Mouse (Mus musculus): Measurements from ENCODE around the gene Irf2bpl. TPM values are rescaled to one million over a fixed set of nuclear protein-coding genes. Genes with fewer than 3 reads are reported as not detected.

The Irf2bpl gene
- total RNA-seq, 2 experiments from 2014 or later, result 64.9 to 65.1 TPM

DNA sequence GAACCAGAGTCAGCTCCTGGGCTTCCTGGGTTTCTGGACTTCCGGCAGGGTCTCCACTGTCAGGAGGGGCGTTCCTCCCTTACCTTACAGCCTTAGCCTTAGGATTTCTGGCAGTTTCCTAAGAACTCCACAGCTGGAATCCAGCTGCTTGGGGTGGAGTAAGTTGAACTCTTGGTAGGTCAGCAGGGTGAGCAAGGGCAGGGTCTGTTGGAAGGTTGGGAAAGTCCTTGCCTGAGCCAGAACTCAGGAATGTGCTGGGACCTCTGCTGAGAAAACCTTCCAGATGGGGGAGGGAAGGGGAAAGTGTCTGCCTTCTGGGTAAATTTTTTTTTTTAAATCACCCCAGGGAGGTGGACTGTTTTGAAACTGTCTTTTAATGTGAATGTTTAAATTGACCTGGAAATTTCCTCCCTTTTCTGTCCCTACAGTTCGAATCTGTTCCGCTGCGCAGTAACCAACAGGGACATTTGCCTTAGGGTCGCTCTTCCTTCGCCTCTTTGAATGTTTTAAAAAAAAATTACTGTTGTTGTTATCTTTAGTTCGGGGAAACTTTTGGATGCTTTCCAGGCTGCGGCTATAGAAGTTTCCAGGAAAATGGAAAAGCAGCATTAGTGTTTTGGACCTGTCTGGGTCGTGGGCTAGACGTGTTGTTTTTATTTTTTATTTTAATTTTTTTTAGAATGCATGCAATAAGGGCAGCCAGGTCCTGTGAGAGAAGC, 15.0 kb upstream of the Irf2bpl start:
- DNase-seq (ENCODE audit: low spot score in 2 of 2), result no peak

DNA sequence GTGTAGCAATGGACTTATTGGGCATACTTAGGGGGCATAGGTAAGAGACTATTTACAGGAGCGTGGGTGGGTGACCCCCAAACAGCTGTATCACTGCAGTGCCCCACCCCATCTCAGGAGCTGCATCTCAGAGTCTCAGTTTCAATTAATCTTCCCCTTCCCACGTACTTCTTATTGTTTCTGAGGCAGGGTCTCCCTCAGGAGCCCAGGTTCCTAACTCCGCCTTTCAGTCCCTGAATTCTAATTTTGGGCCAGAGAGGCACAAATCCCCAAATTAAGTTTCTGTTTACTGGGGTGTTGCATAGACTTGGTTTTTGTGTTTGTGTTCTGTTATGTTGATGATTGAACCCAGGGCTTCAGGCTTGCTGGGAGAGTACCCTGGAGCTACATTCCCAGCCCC, 13.8 kb upstream of the Irf2bpl start:
- DNase-seq (ENCODE audit: low spot score in 2 of 2), result no peak

DNA sequence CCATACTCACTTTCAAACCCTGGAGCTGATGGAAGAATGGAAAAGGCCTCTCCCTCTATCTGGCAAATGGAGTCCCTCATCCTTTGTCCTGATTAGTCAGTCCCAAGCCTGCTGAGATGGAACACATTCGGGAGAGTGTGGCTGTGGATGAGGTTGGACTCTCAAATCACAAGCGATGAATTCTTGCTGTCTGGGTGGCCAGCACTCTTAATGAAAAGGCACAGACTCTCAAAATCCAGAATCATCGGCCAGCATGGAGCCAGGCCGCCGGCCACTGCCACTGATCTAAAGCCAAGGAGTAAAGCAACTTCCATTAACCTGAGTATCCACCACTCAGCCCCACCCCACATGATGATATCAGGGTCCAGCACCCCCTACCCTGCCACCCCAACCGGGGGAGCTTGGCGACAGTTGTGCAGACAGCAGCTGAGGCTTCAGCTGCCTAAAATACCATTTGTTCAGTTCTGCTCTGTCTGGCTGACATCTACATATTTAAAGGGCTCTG, 13.2 kb upstream of the Irf2bpl start:
- DNase-seq (ENCODE audit: low spot score in 2 of 2), result no peak

DNA sequence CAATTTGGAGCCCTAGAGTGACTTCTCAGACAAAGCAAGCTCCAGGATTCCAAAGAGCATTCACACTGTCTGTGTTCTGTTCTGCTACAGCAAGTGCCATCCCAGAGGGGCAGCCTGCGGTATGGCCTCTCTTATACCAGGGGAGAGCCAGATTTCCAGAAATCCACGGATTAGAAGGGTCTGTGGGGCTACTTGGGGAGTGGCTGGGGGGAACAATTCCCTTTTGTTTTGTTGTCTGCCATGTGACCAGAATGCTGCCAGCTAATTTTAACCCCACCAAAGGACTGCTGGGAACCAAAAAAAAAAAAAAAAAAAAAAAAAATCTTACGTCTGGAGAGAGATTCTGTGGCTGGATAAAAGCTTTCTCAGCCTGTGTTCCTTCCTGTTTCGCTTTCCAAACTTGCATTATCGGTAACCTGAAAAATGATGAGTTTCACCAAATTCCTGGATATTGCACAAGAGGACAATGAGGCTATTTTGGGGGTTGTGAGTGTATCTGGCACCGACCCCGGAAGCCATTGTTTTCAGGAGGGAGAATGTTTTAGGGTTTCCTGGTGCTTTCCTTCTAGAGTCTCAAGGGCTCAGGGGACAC, 12.4 kb upstream of the Irf2bpl start:
- DNase-seq (ENCODE audit: low spot score in 2 of 2), result no peak

DNA sequence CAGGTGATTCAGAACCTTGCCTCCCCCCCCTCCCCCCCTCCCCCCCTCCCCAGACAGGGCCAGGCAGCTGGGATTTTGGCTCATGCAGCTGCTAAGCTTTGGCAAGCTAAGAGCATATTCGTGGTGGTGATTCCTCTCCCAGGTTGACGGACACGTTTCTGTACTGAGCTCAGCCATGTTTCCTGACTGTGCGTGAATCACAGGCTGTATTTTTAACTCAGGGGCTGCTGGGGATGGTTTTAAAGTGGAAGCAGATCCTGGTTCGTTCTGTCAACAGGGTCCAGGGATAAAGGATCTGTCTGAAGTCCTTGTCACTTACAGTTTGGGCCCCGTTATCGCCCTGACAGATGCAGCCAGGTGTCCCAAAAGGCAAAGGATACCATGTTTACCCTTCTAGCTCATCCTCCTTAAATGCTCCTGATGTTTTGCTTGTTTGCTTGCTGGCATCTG, 11.9 kb upstream of the Irf2bpl start:
- no peak for DNase-seq (ENCODE audit: low spot score in 2 of 2)

DNA sequence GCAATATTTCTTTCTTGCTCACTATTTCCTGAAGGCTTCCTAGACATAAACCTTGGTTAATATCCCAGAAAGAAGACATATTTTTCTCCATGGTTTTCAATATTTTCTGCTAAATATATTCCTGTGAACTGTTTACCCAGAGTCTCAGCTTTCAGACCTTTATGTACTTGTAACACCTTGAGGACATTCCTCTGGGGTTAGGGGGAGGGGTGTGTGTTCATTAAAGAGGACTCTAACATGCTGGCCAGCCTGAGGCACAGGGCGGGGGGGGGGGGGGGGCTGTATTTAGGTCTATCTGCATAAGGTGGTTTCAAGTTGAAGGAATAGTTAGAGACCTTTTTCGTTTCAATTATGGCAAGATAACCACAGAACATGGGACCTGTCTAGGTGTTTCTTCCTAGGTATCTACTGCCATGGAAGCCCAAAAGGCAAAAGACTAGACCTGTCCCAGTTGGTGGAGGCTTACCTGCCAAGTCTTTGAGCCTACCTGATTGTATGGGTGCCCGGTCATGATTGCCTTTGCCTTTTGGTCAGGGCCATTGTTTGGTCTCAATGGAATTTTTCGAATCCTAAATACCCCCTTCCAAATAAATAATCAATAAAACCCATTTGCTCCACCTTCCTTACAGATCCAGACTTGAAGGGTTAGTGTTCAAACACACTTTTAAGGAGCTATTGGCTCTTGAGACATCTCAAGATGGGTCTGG, 11.3 kb upstream of the Irf2bpl start:
- DNase-seq (ENCODE audit: low spot score in 2 of 2), result no peak

DNA sequence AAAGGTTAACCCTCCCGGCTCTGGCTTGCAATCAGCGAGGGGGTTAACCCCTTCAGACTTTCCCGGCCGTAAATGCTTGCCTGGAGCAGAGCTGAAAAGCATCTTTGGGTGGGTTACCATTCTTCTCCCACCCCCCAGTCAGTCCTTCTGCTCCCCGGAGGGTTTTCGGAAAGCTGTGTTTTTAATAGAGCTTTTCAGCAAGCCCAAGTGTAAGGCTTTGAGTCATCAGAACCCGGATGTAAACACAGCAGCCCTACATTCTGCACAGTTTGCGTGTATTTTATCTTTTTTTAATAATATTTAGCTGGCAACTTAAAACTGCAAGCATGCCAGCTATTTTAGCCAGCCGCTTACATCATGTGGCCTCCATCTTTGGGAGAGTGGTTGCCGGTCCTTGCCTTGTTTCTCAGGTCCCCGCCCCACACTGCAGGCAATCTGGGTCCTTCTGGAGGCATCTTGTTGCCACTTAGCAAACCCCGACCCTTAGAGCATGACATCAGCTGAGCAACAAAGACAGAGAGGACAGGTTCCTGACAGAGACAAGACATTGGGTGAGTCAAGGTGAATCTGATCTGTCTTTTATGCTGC, 10.3 kb upstream of the Irf2bpl start:
- no peak for DNase-seq (ENCODE audit: low spot score in 2 of 2)

DNA sequence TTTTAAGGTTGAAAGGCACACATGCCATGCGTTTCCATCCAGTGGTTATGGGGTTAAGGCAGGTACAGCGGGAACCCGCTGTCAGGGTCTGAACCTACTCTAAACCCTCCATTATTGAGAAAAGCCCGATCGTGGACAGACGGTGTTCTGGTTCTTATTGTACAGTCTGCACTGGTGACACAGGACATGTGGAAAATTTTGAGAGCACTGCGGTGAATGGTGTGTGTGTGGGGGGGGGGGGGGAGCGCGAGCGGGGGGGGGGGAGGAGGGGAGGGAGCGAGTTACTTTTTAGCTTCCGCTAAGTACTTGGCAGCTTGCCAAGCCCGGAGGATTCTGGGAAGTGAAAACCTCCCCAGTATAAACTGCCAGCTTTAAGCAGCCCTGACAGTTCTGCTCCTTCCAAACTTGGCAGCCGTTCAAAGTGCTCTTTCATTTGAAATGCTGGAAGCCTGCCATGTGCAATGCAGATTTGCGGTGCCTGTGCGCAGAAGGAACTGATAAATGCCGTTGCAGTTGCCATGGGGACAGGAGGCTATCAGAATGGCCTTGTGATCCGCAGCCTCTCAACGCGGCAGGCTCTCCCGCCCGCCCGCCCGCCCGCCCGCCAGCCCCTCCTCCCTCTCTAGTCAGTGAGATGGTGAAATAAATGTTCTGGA, 9.7 kb upstream of the Irf2bpl start:
- peak; percentile 98 to 99 for DNase-seq (ENCODE audit: low spot score in 2 of 2)

DNA sequence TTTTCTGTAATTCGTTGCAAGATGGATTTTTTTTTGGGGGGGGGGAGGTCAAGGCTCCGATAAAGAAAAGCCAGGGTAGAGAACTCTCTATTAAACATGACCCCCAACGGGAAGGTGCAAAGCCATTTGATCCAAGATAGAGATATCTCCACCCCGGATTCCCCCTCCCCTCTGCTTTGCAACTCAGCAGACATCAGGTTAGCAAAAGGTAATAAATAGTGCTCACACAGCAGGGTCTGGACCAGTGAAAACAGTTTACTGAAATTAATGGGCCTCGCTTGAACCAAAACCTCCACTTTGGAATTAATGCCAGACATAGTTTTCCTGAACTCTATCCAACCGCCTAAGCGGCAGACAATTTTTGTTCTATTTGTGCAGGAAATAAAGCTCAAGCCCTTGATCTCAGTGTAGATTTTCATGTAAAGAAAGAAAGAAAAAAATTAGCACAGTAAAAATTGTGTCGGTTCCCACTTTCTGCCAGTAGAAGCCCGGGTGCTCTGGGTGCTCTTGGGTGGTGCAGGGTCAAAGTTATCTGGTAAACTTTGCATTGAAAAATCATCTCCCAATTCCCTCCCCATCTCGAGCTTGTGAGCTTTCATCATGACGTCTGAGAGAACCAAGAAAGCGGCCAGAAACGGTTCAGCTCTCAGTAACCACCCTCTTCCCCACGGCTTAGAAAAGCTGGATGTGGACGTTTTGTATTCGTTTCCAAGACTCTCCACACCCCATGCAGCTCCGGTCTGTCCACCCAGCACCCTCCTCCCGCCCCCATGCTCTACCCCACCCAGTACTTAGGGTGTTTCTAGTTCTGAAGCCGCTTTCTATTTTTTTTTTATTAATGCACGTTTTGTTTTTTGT, 9.0 kb upstream of the Irf2bpl start:
- DNase-seq (ENCODE audit: low spot score in 2 of 2), result no peak

DNA sequence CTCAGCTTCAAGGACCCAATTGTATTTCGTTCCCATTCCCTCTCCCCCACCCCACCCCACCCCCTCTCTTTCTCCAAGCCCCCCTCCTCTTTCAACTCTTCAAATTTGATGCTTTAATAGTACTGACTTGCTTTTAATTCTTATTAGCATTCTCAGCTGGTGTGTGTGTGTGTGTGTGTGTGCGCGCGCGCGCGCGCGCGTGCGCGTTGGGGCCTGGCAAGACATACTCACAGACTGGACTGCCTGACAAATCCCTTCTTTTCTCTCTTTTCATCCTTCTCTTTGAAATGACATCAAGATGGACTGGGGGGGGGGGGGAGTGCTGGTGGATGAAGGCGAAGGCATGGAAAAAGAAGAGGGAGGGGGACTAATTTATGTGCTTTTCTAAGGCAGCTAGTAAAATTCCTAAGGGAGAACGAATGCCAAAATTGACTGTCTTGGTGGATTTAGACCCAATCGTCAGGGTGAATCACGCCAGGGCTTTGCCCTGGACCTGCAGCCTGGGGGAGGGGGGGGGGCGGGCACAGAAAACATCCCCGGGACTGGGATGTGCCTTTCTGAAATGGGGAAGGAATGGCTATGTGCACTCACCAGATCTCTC, 8.2 kb upstream of the Irf2bpl start:
- DNase-seq (ENCODE audit: low spot score in 2 of 2), result no peak

DNA sequence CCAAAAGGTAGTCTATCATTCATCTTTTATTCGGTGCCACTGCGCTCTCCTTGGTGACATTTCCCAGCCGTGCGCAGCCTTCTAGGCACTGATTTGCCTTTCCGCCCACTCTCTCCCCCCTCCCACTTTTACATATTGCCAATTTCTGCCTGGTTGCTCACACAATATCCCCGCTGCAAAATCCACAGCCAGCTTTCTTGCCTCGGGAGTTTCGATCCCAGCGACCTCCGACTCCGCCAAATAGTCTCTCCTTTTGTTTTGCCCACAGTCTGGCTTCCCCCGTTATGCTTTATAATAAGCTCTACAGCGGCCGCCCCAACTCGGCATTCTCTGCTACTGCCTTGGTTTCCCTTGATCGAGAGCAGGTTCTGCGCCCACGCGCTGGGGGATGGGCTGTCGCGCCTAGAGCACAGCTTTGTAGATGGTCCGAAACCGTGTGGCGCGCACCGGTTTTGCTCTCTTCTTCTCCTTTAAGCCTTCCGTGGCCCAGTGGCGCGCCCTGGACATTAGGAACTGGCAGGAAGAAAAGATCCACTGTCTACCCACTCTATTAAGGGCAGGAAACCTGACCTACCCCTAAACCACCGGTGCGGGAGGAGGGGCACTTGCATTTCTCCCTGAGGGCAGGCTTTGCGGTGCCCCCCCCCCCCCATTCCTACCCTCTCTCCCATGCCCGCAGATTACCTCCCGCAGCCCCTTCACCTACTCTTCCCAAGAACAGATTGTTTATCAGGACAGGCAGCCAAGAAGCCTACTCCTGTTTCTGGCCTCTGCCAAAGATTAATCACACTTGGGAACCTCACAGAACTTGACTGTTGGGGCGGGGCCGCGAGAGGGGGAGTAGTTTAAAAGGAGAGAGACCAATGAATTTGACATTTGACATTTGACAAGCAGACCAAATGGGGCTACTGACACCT, 7.4 kb upstream of the Irf2bpl start:
- peak; percentile 71 to 76 for DNase-seq (ENCODE audit: low spot score in 2 of 2)

DNA sequence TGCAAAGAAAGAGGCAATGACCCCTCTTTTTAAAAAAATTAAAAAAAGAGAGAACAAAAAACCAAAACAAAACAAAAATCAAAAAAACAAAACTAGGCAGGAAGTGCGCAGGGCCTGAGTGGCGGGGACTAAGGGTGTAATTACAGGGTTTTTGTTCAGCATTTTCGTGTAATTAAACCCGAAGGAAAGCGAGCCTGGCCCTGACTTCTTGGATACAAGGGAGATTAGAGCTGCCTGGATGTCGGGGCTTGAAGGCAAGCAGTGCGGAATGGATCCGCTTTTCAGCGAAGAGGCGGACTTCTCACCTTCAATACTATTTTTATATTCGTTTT, 6.8 kb upstream of the Irf2bpl start:
- no peak for DNase-seq (ENCODE audit: low spot score in 2 of 2)

DNA sequence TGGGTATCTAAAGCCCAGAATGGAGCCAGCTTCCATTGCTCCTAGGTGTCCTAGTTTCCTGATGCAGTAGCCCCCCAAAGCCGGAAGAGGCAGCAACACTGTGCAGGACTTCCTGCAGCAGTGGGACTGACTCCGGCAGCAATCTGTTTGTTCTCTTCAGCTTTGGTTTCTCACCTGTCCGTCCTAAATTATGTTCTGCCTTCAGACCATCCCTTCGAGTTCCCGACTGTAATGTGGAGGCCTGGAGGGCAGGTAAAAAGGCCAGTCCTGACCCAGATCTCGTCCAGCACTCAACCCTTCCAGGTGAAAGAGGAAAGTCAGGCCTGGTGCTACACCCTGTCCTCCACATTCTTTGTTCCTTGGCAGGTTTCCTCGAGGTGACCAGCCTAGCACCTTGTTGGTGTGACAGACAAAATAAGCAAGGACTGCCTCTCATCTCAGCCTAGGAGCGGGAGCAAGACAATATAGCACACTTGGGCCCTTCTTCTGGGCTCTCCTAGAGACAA, 6.3 kb upstream of the Irf2bpl start:
- peak in 1 of 2 experiments; percentile 29 for DNase-seq (ENCODE audit: low spot score in 2 of 2)

DNA sequence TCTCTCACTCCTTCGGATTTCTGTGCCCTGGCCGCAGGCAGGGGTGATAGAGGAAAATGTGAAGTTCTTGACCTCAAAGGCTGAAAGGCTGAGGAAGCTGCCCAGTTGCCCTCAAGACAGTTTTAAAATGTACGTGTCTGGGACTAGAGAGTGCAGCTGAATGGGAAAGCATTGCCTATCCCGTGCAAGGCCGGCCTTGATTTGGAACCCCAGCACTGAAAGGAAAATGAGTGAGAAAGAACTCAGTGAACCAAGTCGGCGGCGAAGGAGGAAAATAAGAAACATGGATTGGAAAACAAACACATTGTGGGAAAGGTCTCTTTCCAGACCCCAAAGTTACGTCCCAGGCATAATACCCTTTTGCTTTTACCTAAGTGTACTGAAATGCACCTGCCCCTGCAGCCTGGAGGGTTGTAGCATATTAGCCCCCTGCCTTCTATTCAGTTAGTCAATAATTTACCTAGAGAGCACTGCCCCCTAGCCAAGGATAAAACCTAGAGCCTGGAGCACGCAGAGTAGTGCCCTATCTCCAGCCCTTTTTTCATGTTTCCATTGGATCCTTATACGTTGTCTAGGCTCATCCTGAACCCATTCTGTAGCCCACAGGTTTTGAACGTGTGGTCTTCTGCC, 5.6 kb upstream of the Irf2bpl start:
- DNase-seq (ENCODE audit: low spot score in 2 of 2), result no peak

DNA sequence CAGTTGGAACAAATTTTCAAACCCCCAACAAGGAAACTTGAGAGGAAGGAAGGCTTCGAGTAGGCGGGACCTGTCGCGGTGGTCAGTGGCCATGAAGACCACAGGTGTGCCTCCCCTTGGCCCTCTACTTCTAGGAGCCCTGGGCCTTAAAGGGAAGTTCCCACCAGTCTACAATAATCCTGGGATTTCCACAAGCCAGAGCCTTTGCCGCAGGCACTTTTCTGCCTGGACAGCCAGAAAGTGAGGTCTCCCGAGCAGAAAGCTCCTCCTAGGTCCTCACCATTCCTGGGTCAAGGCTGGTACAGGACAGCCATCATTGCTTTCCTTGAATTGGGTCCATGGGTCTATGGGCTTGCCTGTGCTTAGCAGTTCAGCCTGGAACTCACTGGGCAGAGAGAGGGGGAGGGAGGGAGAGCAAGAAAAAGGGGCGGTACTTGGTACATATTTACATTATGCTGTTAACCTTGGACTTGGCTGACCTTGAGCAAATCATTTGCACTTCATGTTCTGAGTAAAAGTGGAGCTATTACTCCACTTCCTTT, 4.6 kb upstream of the Irf2bpl start:
- no peak for DNase-seq (ENCODE audit: low spot score in 2 of 2)

DNA sequence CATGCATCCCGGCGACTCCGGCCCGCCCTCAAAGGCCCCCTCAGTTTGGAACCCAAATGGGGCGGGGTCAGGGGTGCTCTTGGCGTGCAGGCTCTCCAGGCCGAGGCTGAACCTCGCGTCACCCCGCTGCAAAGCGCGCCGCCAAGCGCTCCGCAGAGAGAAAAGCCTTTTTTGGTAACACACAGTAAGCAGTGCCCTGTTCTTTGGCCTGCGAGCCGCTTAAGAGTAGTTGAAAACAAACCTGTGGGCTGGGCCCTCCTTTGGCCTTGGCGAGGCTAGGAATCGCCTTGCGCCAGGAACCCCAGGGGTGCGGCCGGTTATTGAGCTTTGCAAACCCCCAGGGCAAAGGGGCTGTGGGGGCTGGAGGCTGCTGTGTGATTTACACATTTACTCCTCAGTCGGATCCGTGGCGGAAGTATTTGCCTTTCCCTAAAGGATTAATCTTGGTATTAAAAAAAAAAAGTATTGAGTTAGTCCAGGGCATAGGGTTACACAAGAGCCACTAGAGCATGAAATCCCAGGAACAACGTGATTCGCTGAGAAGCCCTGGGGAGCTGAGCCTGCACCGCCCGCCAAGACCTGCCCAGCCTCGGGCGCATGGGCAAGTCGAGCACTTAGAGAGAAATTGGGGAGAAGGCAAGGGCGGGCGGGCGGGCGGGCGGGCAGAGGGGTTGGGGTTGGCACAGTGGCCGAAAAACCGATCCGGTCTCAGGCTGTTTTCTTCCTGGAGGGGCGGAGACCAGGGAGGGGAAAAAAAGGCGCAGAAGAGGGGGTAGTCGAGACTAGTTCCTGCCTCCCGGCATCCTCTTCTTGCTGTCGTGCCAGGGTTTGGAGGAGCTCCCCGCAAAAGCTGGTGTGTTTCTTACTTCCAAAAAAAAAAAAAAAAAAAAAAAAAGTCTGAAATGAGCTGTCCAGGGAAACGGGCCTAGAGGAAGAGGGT, 3.8 kb upstream of the Irf2bpl start:
- DNase-seq (ENCODE audit: low spot score in 2 of 2), result peak; percentile 70 to 78
